Mouse (Mus musculus): ENCODE results near the gene Dnajb2. TPM values are rescaled to one million over a fixed set of nuclear protein-coding genes. Genes with fewer than 3 reads are reported as not detected.
A peak's percentile ranks its signal among the peaks of the same experiment; 100 is the strongest.

The Dnajb2 gene
- polyA plus RNA-seq, 1 experiment from 2014 or later: 31.3 TPM

GRCm38 (mm10) chr1:75218227-75219001 lies 17.8 kb upstream of the Dnajb2 start:
- H3K9me3 ChIP-seq (replicated peaks; ENCODE audit: low read length): no peaks in the 10 kb centered on the region
- H3K4me3 ChIP-seq (replicated peaks; ENCODE audit: low read depth, low read length): peak overlapping the region; percentile 56
- H3K4me2 ChIP-seq (ENCODE audit: low read length): peak overlapping the region; percentile 97
- peak overlapping the region; percentile 64 for H3K9ac ChIP-seq (ENCODE audit: low read depth, low read length)
- peak overlapping the region; percentile 80 for H3K27ac ChIP-seq
- peaks cover 10% of the 10 kb centered on the region; the same call in 1 of the 2 replicates for H3K27me3 ChIP-seq (ENCODE audit: insufficient read depth, low read length)
- peaks cover 10% of the 10 kb centered on the region; the same call in 1 of the 2 replicates for H3K4me1 ChIP-seq (replicated peaks; ENCODE audit: insufficient read depth, low read length)
- WGBS: 1% methylated on average over 38 of the region's 38 CpGs
- H3K36me3 ChIP-seq (ENCODE audit: insufficient read depth, low read length): peaks cover 18% of the 10 kb centered on the region; the same call in 1 of the 2 replicates
- ATAC-seq (replicated peaks; ENCODE audit: low FRiP score, low read depth): no peak; the same call in 1 of the 2 replicates
- DNase-seq (ENCODE audit: low spot score): no peak
- TF ChIP-seq CTCF (IDR thresholded peaks at IDR 0.05; ENCODE audit: low read depth): no peak

DNA sequence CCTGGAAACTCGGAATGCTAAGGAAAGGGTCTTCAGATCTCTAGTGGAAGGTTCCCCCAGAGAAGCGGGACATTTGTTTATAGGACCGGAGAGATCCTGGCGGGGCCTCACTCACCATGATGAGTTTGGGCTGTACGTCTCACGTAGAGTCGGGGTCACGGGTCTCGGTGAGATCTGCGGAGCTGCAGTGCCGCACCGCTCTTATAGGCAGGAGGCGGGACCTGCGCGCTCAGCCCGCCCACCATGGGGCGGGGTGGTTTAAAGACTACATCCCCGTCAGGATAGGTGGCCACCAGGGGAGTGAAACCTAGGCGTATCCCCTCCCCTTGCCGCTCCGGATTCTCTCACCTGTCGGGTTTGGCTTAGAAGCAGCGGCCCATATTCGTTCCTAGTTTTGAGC lies 17.1 kb upstream of the Dnajb2 start:
- H3K27me3 ChIP-seq (ENCODE audit: insufficient read depth, low read length): peaks cover 10% of the 10 kb centered on the region; the same call in 1 of the 2 replicates
- peak overlapping the region; percentile 56 for H3K4me3 ChIP-seq (replicated peaks; ENCODE audit: low read depth, low read length)
- H3K9ac ChIP-seq (ENCODE audit: low read depth, low read length): peak overlapping the region; percentile 64
- peak overlapping the region; percentile 80; the same call in 1 of the 2 replicates for H3K27ac ChIP-seq
- TF ChIP-seq CTCF (IDR thresholded peaks at IDR 0.05; ENCODE audit: low read depth): peak; percentile 31
- peak; percentile 88 for ATAC-seq (replicated peaks; ENCODE audit: low FRiP score, low read depth)
- DNase-seq (ENCODE audit: low spot score): peak; percentile 77
- peaks cover 11% of the 10 kb centered on the region; the same call in 1 of the 2 replicates for H3K36me3 ChIP-seq (ENCODE audit: insufficient read depth, low read length)
- H3K4me2 ChIP-seq (ENCODE audit: low read length): peak overlapping the region; percentile 97
- H3K4me1 ChIP-seq (replicated peaks; ENCODE audit: insufficient read depth, low read length): peaks cover 10% of the 10 kb centered on the region; the same call in 1 of the 2 replicates
- no peaks in the 10 kb centered on the region for H3K9me3 ChIP-seq (replicated peaks; ENCODE audit: low read length)
- under 1% methylated on average over 24 of the region's 24 CpGs for WGBS

DNA sequence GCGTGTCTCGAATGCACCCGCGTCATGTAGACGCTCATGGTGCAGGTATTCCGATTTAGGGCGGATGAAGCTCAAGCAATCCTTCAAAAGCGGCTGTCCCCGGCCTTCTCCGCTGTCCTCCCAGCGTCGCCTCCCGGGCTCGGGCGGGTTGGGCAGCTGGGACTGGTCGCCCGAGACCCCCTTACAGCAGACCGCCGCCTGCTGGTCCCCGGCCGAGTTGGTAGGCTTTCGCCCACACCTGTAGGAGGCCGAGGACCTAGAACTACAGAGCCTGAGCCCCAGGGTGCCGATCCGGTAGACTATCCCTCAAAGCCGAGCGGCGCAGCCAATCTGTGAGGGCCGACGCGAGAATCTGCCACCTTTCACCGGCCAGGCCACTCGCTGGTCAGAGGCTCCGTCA lies 16.7 kb upstream of the Dnajb2 start, which contains the start of gene Tuba4a:
Gene Tuba4a (minus strand): TSS at position 335 of the 400 bp plus-strand sequence.
- WGBS: under 1% methylated on average over 34 of the region's 34 CpGs
- H3K9ac ChIP-seq (ENCODE audit: low read depth, low read length): peak within 1 kb of the TSS; percentile 64
- peak; percentile 35 for TF ChIP-seq CTCF (IDR thresholded peaks at IDR 0.05; ENCODE audit: low read depth)
- peaks cover 11% of the 10 kb centered on the region; the same call in 1 of the 2 replicates for H3K36me3 ChIP-seq (ENCODE audit: insufficient read depth, low read length)
- DNase-seq (ENCODE audit: low spot score) (peak; percentile 33), ATAC-seq (replicated peaks; ENCODE audit: low FRiP score, low read depth) (peak; percentile 59)
- H3K4me3 ChIP-seq (replicated peaks; ENCODE audit: low read depth, low read length): peak within 1 kb of the TSS; percentile 56
- peaks cover 10% of the 10 kb centered on the region; the same call in 1 of the 2 replicates for H3K4me1 ChIP-seq (replicated peaks; ENCODE audit: insufficient read depth, low read length)
- peak within 1 kb of the TSS; percentile 80 for H3K27ac ChIP-seq
- H3K4me2 ChIP-seq (ENCODE audit: low read length): peak within 1 kb of the TSS; percentile 97
- no peaks in the 10 kb centered on the region for H3K9me3 ChIP-seq (replicated peaks; ENCODE audit: low read length)
- H3K27me3 ChIP-seq (ENCODE audit: insufficient read depth, low read length): peaks cover 10% of the 10 kb centered on the region; the same call in 1 of the 2 replicates

DNA sequence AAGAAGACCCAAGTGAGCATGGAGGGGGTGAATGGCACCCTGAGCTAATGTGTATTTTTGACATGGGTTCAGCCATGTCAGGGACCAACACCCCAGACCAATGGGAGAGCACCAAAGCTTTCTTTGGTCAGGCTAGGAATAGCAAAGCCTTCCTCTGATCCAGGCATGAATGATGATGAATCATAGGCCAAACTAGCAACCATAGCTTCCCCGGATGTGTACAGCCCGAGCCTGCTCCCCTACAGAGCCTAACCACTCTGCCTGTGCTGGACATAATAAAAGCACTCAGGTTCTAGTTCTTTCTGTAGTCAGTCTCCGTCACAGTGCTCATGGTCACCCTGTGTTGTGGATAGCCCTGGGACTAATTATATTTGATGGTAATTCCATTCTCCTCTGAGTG lies 14.7 kb upstream of the Dnajb2 start:
- 65% methylated on average over 3 of the region's 3 CpGs for WGBS
- no peak overlapping the region for H3K4me3 ChIP-seq (replicated peaks; ENCODE audit: low read depth, low read length)

GRCm38 (mm10) chr1:75222926-75223325 lies 13.3 kb upstream of the Dnajb2 start:
- ATAC-seq (replicated peaks; ENCODE audit: low FRiP score, low read depth) (no peak), DNase-seq (ENCODE audit: low spot score) (no peak)
- Histone ChIP-seq H3K9ac (ENCODE audit: low read depth, low read length) (no peak overlapping the region), H3K4me2 (ENCODE audit: low read length) (no peak overlapping the region), H3K4me1 (replicated peaks; ENCODE audit: insufficient read depth, low read length) (peaks cover 10% of the 10 kb centered on the region; the same call in 1 of the 2 replicates), H3K27me3 (ENCODE audit: insufficient read depth, low read length) (peaks cover 10% of the 10 kb centered on the region; the same call in 1 of the 2 replicates), H3K36me3 (ENCODE audit: insufficient read depth, low read length) (no peaks in the 10 kb centered on the region), H3K27ac (no peak overlapping the region), H3K9me3 (replicated peaks; ENCODE audit: low read length) (no peaks in the 10 kb centered on the region), H3K4me3 (replicated peaks; ENCODE audit: low read depth, low read length) (no peak overlapping the region)
- no peak for TF ChIP-seq CTCF (IDR thresholded peaks at IDR 0.05; ENCODE audit: low read depth)
- WGBS: 77% methylated on average over 6 of the region's 6 CpGs

More for the DNA sequence above, 14.7 kb upstream of the Dnajb2 start:
- Histone ChIP-seq H3K27ac (no peak overlapping the region), H3K4me1 (replicated peaks; ENCODE audit: insufficient read depth, low read length) (peaks cover 10% of the 10 kb centered on the region; the same call in 1 of the 2 replicates), H3K4me2 (ENCODE audit: low read length) (no peak overlapping the region), H3K9ac (ENCODE audit: low read depth, low read length) (no peak overlapping the region), H3K27me3 (ENCODE audit: insufficient read depth, low read length) (peaks cover 10% of the 10 kb centered on the region; the same call in 1 of the 2 replicates), H3K9me3 (replicated peaks; ENCODE audit: low read length) (no peaks in the 10 kb centered on the region), H3K36me3 (ENCODE audit: insufficient read depth, low read length) (no peaks in the 10 kb centered on the region)
- TF ChIP-seq CTCF (IDR thresholded peaks at IDR 0.05; ENCODE audit: low read depth): no peak
- no peak for ATAC-seq (replicated peaks; ENCODE audit: low FRiP score, low read depth)
- DNase-seq (ENCODE audit: low spot score): no peak

GRCm38 (mm10) chr1:75223532-75223931 lies 12.7 kb upstream of the Dnajb2 start:
- H3K27ac ChIP-seq: no peak overlapping the region
- DNase-seq (ENCODE audit: low spot score) (no peak), ATAC-seq (replicated peaks; ENCODE audit: low FRiP score, low read depth) (no peak)
- peaks cover 9% of the 10 kb centered on the region; the same call in 1 of the 2 replicates for H3K4me1 ChIP-seq (replicated peaks; ENCODE audit: insufficient read depth, low read length)
- H3K9me3 ChIP-seq (replicated peaks; ENCODE audit: low read length): no peaks in the 10 kb centered on the region
- no peak overlapping the region for H3K4me3 ChIP-seq (replicated peaks; ENCODE audit: low read depth, low read length)
- no peak overlapping the region for H3K4me2 ChIP-seq (ENCODE audit: low read length)
- WGBS: 53% methylated on average over 6 of the region's 6 CpGs
- TF ChIP-seq CTCF (IDR thresholded peaks at IDR 0.05; ENCODE audit: low read depth): no peak
- H3K27me3 ChIP-seq (ENCODE audit: insufficient read depth, low read length): peaks cover 8% of the 10 kb centered on the region; the same call in 1 of the 2 replicates
- no peaks in the 10 kb centered on the region for H3K36me3 ChIP-seq (ENCODE audit: insufficient read depth, low read length)
- no peak overlapping the region for H3K9ac ChIP-seq (ENCODE audit: low read depth, low read length)
